Mouse (Mus musculus) cortical plate, adult 2 months (tissue): ENCODE results near the gene Fmnl2.

Experiments
- CTCF ChIP-seq: fragments of 200-500 bp; IDR thresholded peaks from 2 replicates; pipeline ENCODE4 v1.5.1; 2011; ENCODE audit warnings: mild to moderate bottlenecking, control low read depth, low read length; ENCODE audit not compliant: insufficient read depth; ENCODE audit errors: extremely low read depth
- POLR2A ChIP-seq: fragments of 200-500 bp; IDR thresholded peaks from 2 replicates; pipeline ENCODE4 v1.6.1; 2011; ENCODE audit warnings: mild to moderate bottlenecking, low read length, control low read depth; ENCODE audit not compliant: insufficient read depth; ENCODE audit errors: extremely low read depth

- TF ChIP-seq POLR2A, result no peak
- TF ChIP-seq CTCF, result no peak
These were observed 4.5 kb downstream of the Fmnl2 start for GRCm38 (mm10) chr2:52862046-52862759.
